Mouse (Mus musculus): ENCODE measurements around the gene Chrm4. TPM values are rescaled to one million over a fixed set of nuclear protein-coding genes. Genes with fewer than 3 reads are reported as not detected.
A peak's percentile ranks its signal among the peaks of the same experiment; 100 is the strongest.

Chrm4 gene
- polyA plus RNA-seq, 1 experiment from 2014 or later = 1.0 TPM

GRCm38 (mm10) chr2:91950275-91951085 lies 23.4 kb downstream of the Chrm4 start:
- Histone ChIP-seq H3K27ac (replicated peaks) (peak overlapping the region; percentile 79), H3K36me3 (0 out of 2 replicates have a peak, but pooled peaks cover 2% of the 10 kb centered on the region), H3K4me1 (peaks cover 61% of the 10 kb centered on the region), H3K4me3 (peak overlapping the region; percentile 30), H3K9me3 (replicated peaks) (no peaks in the 10 kb centered on the region), H3K27me3 (ENCODE audit: low read depth, poor library complexity, severe bottlenecking) (no peaks in the 10 kb centered on the region)
- peak; percentile 41 for DNase-seq (ENCODE audit: low spot score)
- WGBS = 20% methylated on average over 15 of the region's 15 CpGs

- Histone ChIP-seq H3K27me3 (ENCODE audit: low read depth, poor library complexity, severe bottlenecking) (no peaks in the 10 kb centered on the region), H3K27ac (replicated peaks) (0 out of 2 replicates have a peak overlapping the region, but pooled peaks have one; percentile 18), H3K36me3 (0 out of 2 replicates have a peak, but pooled peaks cover 3% of the 10 kb centered on the region), H3K4me3 (no peak overlapping the region), H3K9me3 (replicated peaks) (no peaks in the 10 kb centered on the region), H3K4me1 (peaks cover 42% of the 10 kb centered on the region)
- DNase-seq (ENCODE audit: low spot score) = no peak
- WGBS = 29% methylated on average over 5 of the region's 5 CpGs
These were observed 26.8 kb downstream of the Chrm4 start for GRCm38 (mm10) chr2:91953825-91954224.

GRCm38 (mm10) chr2:91955121-91955591 lies 28.1 kb downstream of the Chrm4 start:
- H3K4me3 ChIP-seq = no peak overlapping the region
- H3K27me3 ChIP-seq (ENCODE audit: low read depth, poor library complexity, severe bottlenecking) = no peaks in the 10 kb centered on the region
- 0 out of 2 replicates have a peak, but pooled peaks cover 3% of the 10 kb centered on the region for H3K36me3 ChIP-seq
- H3K27ac ChIP-seq (replicated peaks) = no peak overlapping the region
- 92% methylated on average over 4 of the region's 4 CpGs for WGBS
- DNase-seq (ENCODE audit: low spot score) = no peak
- H3K9me3 ChIP-seq (replicated peaks) = no peaks in the 10 kb centered on the region
- H3K4me1 ChIP-seq = peaks cover 41% of the 10 kb centered on the region

- Histone ChIP-seq H3K9me3 (replicated peaks) (no peaks in the 10 kb centered on the region), H3K4me1 (peaks cover 37% of the 10 kb centered on the region), H3K27ac (replicated peaks) (no peak overlapping the region), H3K4me3 (no peak overlapping the region), H3K36me3 (0 out of 2 replicates have a peak, but pooled peaks cover 7% of the 10 kb centered on the region), H3K27me3 (ENCODE audit: low read depth, poor library complexity, severe bottlenecking) (no peaks in the 10 kb centered on the region)
- DNase-seq (ENCODE audit: low spot score) = no peak
- 86% methylated on average over 6 of the region's 6 CpGs for WGBS
These were observed 28.8 kb downstream of the Chrm4 start for GRCm38 (mm10) chr2:91955875-91956274.

GRCm38 (mm10) chr2:91957096-91957495 lies 30.0 kb downstream of the Chrm4 start:
- peaks cover 47% of the 10 kb centered on the region for H3K4me1 ChIP-seq
- DNase-seq (ENCODE audit: low spot score) = no peak
- no peak overlapping the region for H3K4me3 ChIP-seq
- H3K9me3 ChIP-seq (replicated peaks) = no peaks in the 10 kb centered on the region
- no peaks in the 10 kb centered on the region for H3K27me3 ChIP-seq (ENCODE audit: low read depth, poor library complexity, severe bottlenecking)
- 77% methylated on average over 4 of the region's 4 CpGs for WGBS
- 0 out of 2 replicates have a peak overlapping the region, but pooled peaks have one; percentile 5 for H3K27ac ChIP-seq (replicated peaks)
- H3K36me3 ChIP-seq = 0 out of 2 replicates have a peak, but pooled peaks cover 7% of the 10 kb centered on the region

GRCm38 (mm10) chr2:91958049-91958448 lies 31.0 kb downstream of the Chrm4 start:
- no peak for DNase-seq (ENCODE audit: low spot score)
- H3K4me3 ChIP-seq = no peak overlapping the region
- H3K36me3 ChIP-seq = 0 out of 2 replicates have a peak, but pooled peaks cover 7% of the 10 kb centered on the region
- H3K27me3 ChIP-seq (ENCODE audit: low read depth, poor library complexity, severe bottlenecking) = no peaks in the 10 kb centered on the region
- no peaks in the 10 kb centered on the region for H3K9me3 ChIP-seq (replicated peaks)
- H3K27ac ChIP-seq (replicated peaks) = no peak overlapping the region
- 88% methylated on average over 8 of the region's 8 CpGs for WGBS
- peaks cover 57% of the 10 kb centered on the region for H3K4me1 ChIP-seq

GRCm38 (mm10) chr2:91958701-91959457 lies 31.8 kb downstream of the Chrm4 start:
- H3K4me1 ChIP-seq = peaks cover 61% of the 10 kb centered on the region
- H3K27ac ChIP-seq (replicated peaks) = no peak overlapping the region
- DNase-seq (ENCODE audit: low spot score) = peak; percentile 59
- no peaks in the 10 kb centered on the region for H3K9me3 ChIP-seq (replicated peaks)
- H3K36me3 ChIP-seq = 0 out of 2 replicates have a peak, but pooled peaks cover 7% of the 10 kb centered on the region
- H3K27me3 ChIP-seq (ENCODE audit: low read depth, poor library complexity, severe bottlenecking) = peaks cover 1% of the 10 kb centered on the region; the same call in 1 of the 2 replicates
- H3K4me3 ChIP-seq = no peak overlapping the region
- WGBS = 58% methylated on average over 10 of the region's 10 CpGs

GRCm38 (mm10) chr2:91959544-91960410 lies 32.7 kb downstream of the Chrm4 start:
- 83% methylated on average over 11 of the region's 11 CpGs for WGBS
- Histone ChIP-seq H3K4me3 (no peak overlapping the region), H3K27ac (replicated peaks) (no peak overlapping the region), H3K4me1 (peaks cover 59% of the 10 kb centered on the region), H3K36me3 (0 out of 2 replicates have a peak, but pooled peaks cover 7% of the 10 kb centered on the region), H3K27me3 (ENCODE audit: low read depth, poor library complexity, severe bottlenecking) (peaks cover 10% of the 10 kb centered on the region), H3K9me3 (replicated peaks) (no peaks in the 10 kb centered on the region)
- no peak for DNase-seq (ENCODE audit: low spot score)

GRCm38 (mm10) chr2:91960459-91960858 lies 33.4 kb downstream of the Chrm4 start:
- Histone ChIP-seq H3K4me3 (no peak overlapping the region), H3K9me3 (replicated peaks) (no peaks in the 10 kb centered on the region), H3K4me1 (peaks cover 60% of the 10 kb centered on the region), H3K36me3 (0 out of 2 replicates have a peak, but pooled peaks cover 7% of the 10 kb centered on the region), H3K27me3 (ENCODE audit: low read depth, poor library complexity, severe bottlenecking) (peaks cover 17% of the 10 kb centered on the region), H3K27ac (replicated peaks) (no peak overlapping the region)
- WGBS = 95% methylated on average over 5 of the region's 5 CpGs
- DNase-seq (ENCODE audit: low spot score) = no peak

- no peak for DNase-seq (ENCODE audit: low spot score)
- WGBS = 69% methylated on average over 4 of the region's 4 CpGs
- Histone ChIP-seq H3K4me3 (peak overlapping the region; percentile 94), H3K36me3 (0 out of 2 replicates have a peak, but pooled peaks cover 7% of the 10 kb centered on the region), H3K9me3 (replicated peaks) (no peaks in the 10 kb centered on the region), H3K4me1 (peaks cover 57% of the 10 kb centered on the region), H3K27me3 (ENCODE audit: low read depth, poor library complexity, severe bottlenecking) (peaks cover 34% of the 10 kb centered on the region), H3K27ac (replicated peaks) (0 out of 2 replicates have a peak overlapping the region, but pooled peaks have one; percentile 91)
These were observed 35.1 kb downstream of the Chrm4 start for GRCm38 (mm10) chr2:91961901-91962761.

GRCm38 (mm10) chr2:91962864-91963401 lies 35.9 kb downstream of the Chrm4 start:
- peak overlapping the region; percentile 91 for H3K27ac ChIP-seq (replicated peaks)
- peaks cover 55% of the 10 kb centered on the region for H3K4me1 ChIP-seq

More at GRCm38 (mm10) chr2:91962864-91963401, 35.9 kb downstream of the Chrm4 start:
- WGBS = under 1% methylated on average over 39 of the region's 39 CpGs
- H3K9me3 ChIP-seq (replicated peaks) = no peaks in the 10 kb centered on the region
- H3K36me3 ChIP-seq = 0 out of 2 replicates have a peak, but pooled peaks cover 7% of the 10 kb centered on the region
- no peak for DNase-seq (ENCODE audit: low spot score)
- H3K4me3 ChIP-seq = peak overlapping the region; percentile 94
- H3K27me3 ChIP-seq (ENCODE audit: low read depth, poor library complexity, severe bottlenecking) = peaks cover 38% of the 10 kb centered on the region
